Mouse (Mus musculus) splenic B cell, adult 2 months (primary cell): ENCODE measurements around the gene Stra6.
A peak's percentile ranks its signal among the peaks of the same experiment; 100 is the strongest.

Experiments used
- DNase-seq: peaks from one replicate; pipeline ENCODE4 v3.0.0-alpha.2; 2011; ENCODE audit warnings: low read depth, low spot score
- H3K27me3 ChIP-seq: 2 replicates; pipeline ENCODE4 v1.6.1; 2012; ENCODE audit warnings: mild to moderate bottlenecking, low read length, moderate library complexity, mixed read lengths; ENCODE audit not compliant: control insufficient read depth, poor library complexity, insufficient read depth, severe bottlenecking
- H3K36me3 ChIP-seq: 2 replicates; pipeline ENCODE4 v1.6.1; 2012; ENCODE audit warnings: mild to moderate bottlenecking, low read length, moderate library complexity, mixed read lengths; ENCODE audit not compliant: control insufficient read depth, poor library complexity, insufficient read depth, severe bottlenecking

Gene Stra6

GRCm38 (mm10) chr9:58199381-58200269 lies 136.0 kb downstream of the Stra6 start:
- DNase-seq = no peak
- peaks cover 6% of the 10 kb centered on the region for H3K27me3 ChIP-seq
- H3K36me3 ChIP-seq = no peaks in the 10 kb centered on the region

- Histone ChIP-seq H3K27me3 (peaks cover 6% of the 10 kb centered on the region), H3K36me3 (no peaks in the 10 kb centered on the region)
- DNase-seq = peak; percentile 11
These were observed 136.9 kb downstream of the Stra6 start for GRCm38 (mm10) chr9:58200270-58201090.

GRCm38 (mm10) chr9:58201091-58201842 lies 137.7 kb downstream of the Stra6 start:
- DNase-seq = peak; percentile 28
- no peaks in the 10 kb centered on the region for H3K36me3 ChIP-seq

GRCm38 (mm10) chr9:58201861-58202549 lies 138.4 kb downstream of the Stra6 start:
- Histone ChIP-seq H3K27me3 (no peaks in the 10 kb centered on the region), H3K36me3 (no peaks in the 10 kb centered on the region)
- no peak for DNase-seq

More at GRCm38 (mm10) chr9:58201091-58201842, 137.7 kb downstream of the Stra6 start:
- peaks cover 3% of the 10 kb centered on the region; the same call in 1 of the 2 replicates for H3K27me3 ChIP-seq

GRCm38 (mm10) chr9:58202676-58203453 lies 139.3 kb downstream of the Stra6 start:
- Histone ChIP-seq H3K36me3 (no peaks in the 10 kb centered on the region), H3K27me3 (no peaks in the 10 kb centered on the region)
- DNase-seq = no peak
